In the genomic region with DNA sequence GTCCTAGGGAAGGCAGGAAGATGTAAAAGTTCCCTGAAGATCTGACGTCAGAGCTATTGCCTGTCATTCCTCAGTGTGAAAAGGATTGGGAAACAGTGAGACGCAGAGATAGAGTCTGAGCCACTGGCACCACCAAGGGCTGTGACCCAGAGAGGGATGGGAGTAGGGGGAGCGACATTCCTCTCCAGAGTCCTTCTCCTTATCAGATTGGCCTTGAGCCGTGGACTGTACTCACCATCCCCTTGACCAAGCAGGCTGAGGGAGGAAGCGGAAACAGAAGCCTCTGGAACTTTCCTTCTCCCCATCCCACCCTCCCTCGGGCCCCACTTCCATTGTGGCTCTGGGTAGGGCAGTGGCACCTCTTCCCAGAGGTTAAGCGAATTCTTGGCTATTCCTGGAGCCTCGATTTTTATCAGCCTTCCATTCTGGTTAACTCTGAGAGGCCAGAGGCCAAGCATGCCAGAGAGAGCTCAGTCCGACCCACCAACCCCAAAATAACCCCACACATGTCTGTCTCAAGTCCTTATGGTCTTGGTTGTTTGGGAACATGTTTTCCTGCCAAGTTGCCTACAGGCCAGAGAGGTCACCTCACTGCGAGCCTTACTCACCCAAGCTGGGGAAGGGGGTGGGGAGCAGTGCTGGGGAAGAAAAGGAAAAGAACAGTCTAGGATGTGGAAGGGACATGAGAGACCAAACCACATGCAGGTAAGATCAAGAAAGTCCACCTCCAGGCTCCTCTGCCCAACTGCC, we compare ENCODE assay signal across 10 mouse cellular contexts. TPM values are rescaled to one million over a fixed set of nuclear protein-coding genes. Genes with fewer than 3 reads are reported as not detected.
DNase-seq lines count a peak whose midpoint lies in the region; ATAC-seq and TF ChIP-seq lines count a peak whose summit lies in the region.
"Had no signal": no experiment of that assay in that cellular context is flagged by ENCODE, and none has a peak within 500 bp of the region (broad histone marks: within the 10 kb centered on the region; RNA-seq: fewer than 3 reads in every experiment).

No protein-coding gene starts in this region.

- peaks cover 38% of the 10 kb centered on the region for H3K4me1 ChIP-seq in heart, adult 2 months (ENCODE audit: control insufficient read depth, insufficient read depth, low read length)
- peaks cover 11% of the 10 kb centered on the region; the same call in 1 of the 2 replicates for H3K4me1 ChIP-seq in hindbrain, postnatal 0 days (ENCODE audit: insufficient read depth, low read length)

- H3K9ac ChIP-seq in heart, adult 2 months (ENCODE audit: low read depth, low read length): peak overlapping the region; percentile 23; the same call in 1 of the 2 replicates
- no peak overlapping the region for H3K9ac ChIP-seq in hindbrain, postnatal 0 days (replicated peaks; ENCODE audit: low read length)

- no peak; the same call in 1 of the 2 replicates for TF ChIP-seq POLR2A in heart, adult 2 months (IDR thresholded peaks at IDR 0.05; ENCODE audit: insufficient read depth, low read depth, low read length)

- TF ChIP-seq EP300 in heart, adult 2 months (IDR thresholded peaks at IDR 0.05; ENCODE audit: insufficient read depth, low read depth, low read length): peak; percentile 93

- H3K4me2 ChIP-seq in hindbrain, postnatal 0 days (ENCODE audit: low read depth, low read length): no peak overlapping the region

- no peaks in the 10 kb centered on the region for H3K27me3 ChIP-seq in heart, adult 2 months (ENCODE audit: control insufficient read depth, insufficient read depth, low read length)
- H3K27me3 ChIP-seq in hindbrain, postnatal 0 days (ENCODE audit: insufficient read depth, low read length): no peaks in the 10 kb centered on the region

- H3K4me3 ChIP-seq in heart, adult 2 months: no peak overlapping the region
- no peak overlapping the region for H3K4me3 ChIP-seq in hindbrain, postnatal 0 days (ENCODE audit: low read length)

- peak overlapping the region; percentile 75 for H3K27ac ChIP-seq in heart, adult 2 months
- H3K27ac ChIP-seq in hindbrain, postnatal 0 days: no peak overlapping the region

- peaks cover 6% of the 10 kb centered on the region; the same call in 1 of the 2 replicates for H3K36me3 ChIP-seq in heart, adult 2 months (ENCODE audit: control insufficient read depth, insufficient read depth, low read length)
- H3K36me3 ChIP-seq in hindbrain, postnatal 0 days (ENCODE audit: insufficient read depth, low read length): no peaks in the 10 kb centered on the region

- DNase-seq in adrenal gland, postnatal 10 days: peak; percentile 61
- DNase-seq in heart, adult 2 months: peak; percentile 63 to 76
- peak; percentile 64 for DNase-seq in kidney, adult 18-20 months
- peak; percentile 92 to 96 for DNase-seq in lung, adult 18-20 months
- no peak for DNase-seq in thymus, postnatal 0 days (ENCODE audit: low spot score)
- DNase-seq in left cerebral cortex, adult 11 months (ENCODE audit: low spot score): no peak
- DNase-seq in hindbrain, postnatal 0 days (ENCODE audit: low spot score): no peak
- DNase-seq: cerebellum, adult 11-12 months; retina, postnatal 1 day had no signal

- intact Hi-C loops in heart, adult 2 months (cut with DNase I): loop anchor here (2.0 kb wide), 1 partner anchor 18 kb away; a partner anchor contains a TSS

- 8% methylated on average over 10 of the region's 10 CpGs for WGBS in heart, adult 2 months
- WGBS in hindbrain, postnatal 0 days: 79% methylated on average over 10 of the region's 10 CpGs

- ATAC-seq in hindbrain, postnatal 0 days: no peak
- ATAC-seq in erythroblast, adult 5-6 weeks (replicated peaks; ENCODE audit: low FRiP score, poor library complexity, severe bottlenecking): no peak

- H3K9me3 ChIP-seq in hindbrain, postnatal 0 days (ENCODE audit: low read length): no peaks in the 10 kb centered on the region

- 0 out of 2 replicates have a peak, but pooled peaks cover 2% of the 10 kb centered on the region for H3K79me2 ChIP-seq in heart, adult 2 months (replicated peaks; ENCODE audit: control insufficient read depth, insufficient read depth, low read length)

- no peak for TF ChIP-seq CTCF in heart, adult 2 months (IDR thresholded peaks at IDR 0.05)
- no peak for TF ChIP-seq CTCF in hindbrain, postnatal 0 days (IDR thresholded peaks at IDR 0.05; ENCODE audit: low read depth)

RNA-seq across cellular contexts. Expression of a gene that starts 19.0 kb away (rescaled TPM):
- total RNA-seq in adrenal gland, postnatal 10 days (2021): 10 to 100 TPM; 55.8 to 66.3 TPM
- total RNA-seq in heart, adult 2 months (2021): 100 to 1,000 TPM in 1 of 2 experiments, 10 to 100 TPM in 1; 84.9 to 104 TPM
- 88.5 and 127 TPM in 2 replicates for polyA plus RNA-seq in heart, adult 2 months (2012; rRNA removed)
- 28.2 and 28.6 TPM in 2 replicates for polyA plus RNA-seq in thymus, postnatal 0 days (2015; fragmentation: Nextera tagmentation; extraction: Ambion mirVana)
- total RNA-seq in hindbrain, postnatal 0 days (2014; rRNA removed): 177 and 266 TPM in 2 replicates
- polyA plus RNA-seq in hindbrain, postnatal 0 days (2015; fragmentation: Nextera tagmentation; extraction: Ambion mirVana): 70.1 and 73.8 TPM in 2 replicates
- total RNA-seq in erythroblast, adult 5-6 weeks (2015; ENCODE audit: low replicate concordance): 0.63 TPM in 1 of 2 replicates, not detected in the other
- total RNA-seq in erythroblast, adult 5-6 weeks (2017; ENCODE audit: low replicate concordance): 0.26 and 0.56 TPM in 2 replicates

Comparison
In these comparisons a context has a peak if more than half of its experiments do, and no peak if none do; other contexts are left out.
1. DNase-seq: peak in adrenal gland, postnatal 10 days (single experiment), heart, adult 2 months (2 of 2), kidney, adult 18-20 months (single experiment) and lung, adult 18-20 months (2 of 2); none in thymus, postnatal 0 days (single experiment), left cerebral cortex, adult 11 months (single experiment) and hindbrain, postnatal 0 days (single experiment).
2. RNA of a gene that starts 19.0 kb away (total RNA-seq): 177 to 266 TPM in hindbrain, postnatal 0 days, 84.9 to 104 TPM in heart, adult 2 months and 55.8 to 66.3 TPM in adrenal gland, postnatal 10 days; 0.26 to 0.63 TPM in erythroblast, adult 5-6 weeks; every median in the first group is over 10 times any median in the second.